Comparison of ENCODE assay signal across 13 mouse cellular contexts in the genomic region with DNA sequence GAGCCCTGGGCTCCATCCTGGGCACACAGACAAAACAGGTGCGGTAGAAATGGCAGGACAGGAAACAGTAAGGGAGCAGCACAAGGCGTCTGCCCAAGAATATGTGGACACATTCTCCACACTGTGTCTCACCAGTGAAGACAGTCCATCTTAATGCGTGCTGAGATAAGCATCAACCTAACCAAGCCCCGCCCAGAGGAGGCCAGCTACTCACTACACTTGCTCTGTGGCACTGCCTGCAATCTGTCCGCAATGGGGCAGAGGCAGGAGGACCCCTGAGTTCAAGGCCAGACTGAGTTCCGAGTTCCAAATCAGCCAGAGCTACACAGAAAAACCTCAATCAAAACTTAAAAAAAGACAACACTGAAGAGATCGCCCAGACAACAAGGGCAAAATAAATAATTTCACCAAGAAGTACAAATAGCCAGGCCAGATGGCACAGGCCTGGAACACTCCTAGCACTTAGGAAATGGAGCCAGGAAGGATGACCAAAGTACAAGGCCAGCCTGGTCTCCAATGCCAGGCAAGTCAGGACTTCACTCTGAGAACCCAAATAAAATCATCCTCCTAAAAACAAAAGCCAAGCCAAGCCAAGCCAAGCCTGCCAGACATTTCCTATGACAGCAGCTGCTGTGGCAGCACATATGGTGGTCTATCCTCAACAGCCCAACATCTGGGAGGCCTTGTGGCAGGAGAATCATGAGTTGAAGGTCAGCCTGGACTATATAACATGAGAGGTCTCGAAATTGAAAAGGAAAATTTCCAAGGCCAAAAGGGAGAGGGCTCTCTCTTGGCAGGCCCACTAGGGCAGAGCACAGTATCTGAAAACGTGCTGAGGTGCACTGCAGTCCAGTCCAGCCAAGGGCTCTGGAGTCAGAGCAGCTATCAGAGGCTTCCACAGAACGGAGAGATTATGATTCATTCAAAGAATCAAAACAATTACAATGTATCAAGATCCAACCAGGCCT. TPM values are rescaled to one million over a fixed set of nuclear protein-coding genes. Genes with fewer than 3 reads are reported as not detected.
DNase-seq lines count a peak whose midpoint lies in the region; ATAC-seq and TF ChIP-seq lines count a peak whose summit lies in the region.
"Had no signal": no experiment of that assay in that cellular context is flagged by ENCODE, and none has a peak within 500 bp of the region (broad histone marks: within the 10 kb centered on the region; RNA-seq: fewer than 3 reads in every experiment).

No protein-coding gene starts in this region.

- no peak overlapping the region for H3K4me3 ChIP-seq in embryonic facial prominence, embryonic 13.5 days
- no peak overlapping the region for H3K4me3 ChIP-seq in embryonic facial prominence, embryonic 10.5 days
- H3K4me3 ChIP-seq in kidney, embryonic 15.5 days (replicated peaks): no peak overlapping the region
- peak overlapping the region; percentile 9; the same call in 1 of the 2 replicates for H3K4me3 ChIP-seq in G1E (ENCODE audit: low read depth, low read length)
- H3K4me3 ChIP-seq in forebrain, embryonic 12.5 days (replicated peaks): no peak overlapping the region
- H3K4me3 ChIP-seq in layer of hippocampus, adult 2 months: no peak overlapping the region
- H3K4me3 ChIP-seq: erythroblast, embryonic 14.5 days had no signal

- TF ChIP-seq CTCF in G1E (IDR thresholded peaks at IDR 0.05; ENCODE audit: low read depth, low read length): no peak
- TF ChIP-seq CTCF in layer of hippocampus, adult 2 months (conservative IDR thresholded peaks at IDR 0.05): no peak

- 0 out of 2 replicates have a peak overlapping the region, but pooled peaks have one; percentile 6 for H3K9ac ChIP-seq in embryonic facial prominence, embryonic 13.5 days
- no peak overlapping the region for H3K9ac ChIP-seq in kidney, embryonic 15.5 days
- H3K9ac ChIP-seq in forebrain, embryonic 12.5 days: no peak overlapping the region

- DNase-seq in embryonic facial prominence, embryonic 10.5 days (ENCODE audit: low spot score): no peak
- DNase-seq in kidney, postnatal 36 days: peak; percentile 51 to 60
- peak; percentile 19 for DNase-seq in G1E (ENCODE audit: low spot score)
- DNase-seq in cerebellum, adult 8-10 months: peak; percentile 37
- DNase-seq in layer of hippocampus, adult 2 months (ENCODE audit: low spot score in 2 of 2): no peak
- DNase-seq: B cell, adult 2 months; lung, postnatal 14 days; right cerebral cortex, postnatal 14 days had no signal

- WGBS in embryonic facial prominence, embryonic 13.5 days: 89% methylated on average over 10 of the region's 10 CpGs
- 88% methylated on average over 10 of the region's 10 CpGs for WGBS in embryonic facial prominence, embryonic 10.5 days
- WGBS in kidney, embryonic 15.5 days: 81% methylated on average over 10 of the region's 10 CpGs
- 86% methylated on average over 10 of the region's 10 CpGs for WGBS in forebrain, embryonic 12.5 days

- peaks cover 43% of the 10 kb centered on the region for H3K4me1 ChIP-seq in embryonic facial prominence, embryonic 13.5 days
- peaks cover 23% of the 10 kb centered on the region for H3K4me1 ChIP-seq in embryonic facial prominence, embryonic 10.5 days
- H3K4me1 ChIP-seq in kidney, embryonic 15.5 days: peaks cover 24% of the 10 kb centered on the region
- peaks cover 58% of the 10 kb centered on the region for H3K4me1 ChIP-seq in G1E (ENCODE audit: insufficient read depth, low read depth, low read length)
- peaks cover 10% of the 10 kb centered on the region for H3K4me1 ChIP-seq in forebrain, embryonic 12.5 days

- H3K27ac ChIP-seq in embryonic facial prominence, embryonic 13.5 days: no peak overlapping the region
- H3K27ac ChIP-seq in embryonic facial prominence, embryonic 10.5 days (replicated peaks): no peak overlapping the region
- H3K27ac ChIP-seq in kidney, embryonic 15.5 days: no peak overlapping the region
- no peak overlapping the region for H3K27ac ChIP-seq in forebrain, embryonic 12.5 days
- H3K27ac ChIP-seq in layer of hippocampus, adult 2 months: no peak overlapping the region

- H3K27me3 ChIP-seq in embryonic facial prominence, embryonic 13.5 days: no peaks in the 10 kb centered on the region
- H3K27me3 ChIP-seq in embryonic facial prominence, embryonic 10.5 days (replicated peaks; ENCODE audit: low read depth, poor library complexity, severe bottlenecking): no peaks in the 10 kb centered on the region
- H3K27me3 ChIP-seq in kidney, embryonic 15.5 days: no peaks in the 10 kb centered on the region
- no peaks in the 10 kb centered on the region for H3K27me3 ChIP-seq in G1E (ENCODE audit: insufficient read depth, low read length)
- no peaks in the 10 kb centered on the region for H3K27me3 ChIP-seq in forebrain, embryonic 12.5 days
- H3K27me3 ChIP-seq: Patski had no signal

- H3K4me2 ChIP-seq in embryonic facial prominence, embryonic 13.5 days: no peak overlapping the region
- no peak overlapping the region for H3K4me2 ChIP-seq in kidney, embryonic 15.5 days
- H3K4me2 ChIP-seq in forebrain, embryonic 12.5 days: no peak overlapping the region

- ATAC-seq in embryonic facial prominence, embryonic 13.5 days (ENCODE audit: insufficient number of reproducible peaks, insufficient read depth, low FRiP score, low TSS enrichment, low read depth): no peak
- ATAC-seq in kidney, embryonic 15.5 days (replicated peaks; ENCODE audit: low FRiP score): no peak
- ATAC-seq in G1E (ENCODE audit: extremely low read depth, insufficient number of reproducible peaks, low FRiP score, poor library complexity, severe bottlenecking): no peak
- ATAC-seq in forebrain, embryonic 12.5 days (ENCODE audit: low FRiP score): no peak
- ATAC-seq: Patski had no signal

- no peaks in the 10 kb centered on the region for H3K9me3 ChIP-seq in embryonic facial prominence, embryonic 13.5 days
- no peaks in the 10 kb centered on the region for H3K9me3 ChIP-seq in embryonic facial prominence, embryonic 10.5 days
- no peaks in the 10 kb centered on the region for H3K9me3 ChIP-seq in kidney, embryonic 15.5 days (replicated peaks)
- H3K9me3 ChIP-seq in G1E (replicated peaks): 0 out of 2 replicates have a peak, but pooled peaks cover 2% of the 10 kb centered on the region
- H3K9me3 ChIP-seq in forebrain, embryonic 12.5 days: no peaks in the 10 kb centered on the region

- no peaks in the 10 kb centered on the region for H3K36me3 ChIP-seq in embryonic facial prominence, embryonic 13.5 days
- H3K36me3 ChIP-seq in embryonic facial prominence, embryonic 10.5 days (replicated peaks): no peaks in the 10 kb centered on the region; the same call in 1 of the 2 replicates
- no peaks in the 10 kb centered on the region for H3K36me3 ChIP-seq in kidney, embryonic 15.5 days
- H3K36me3 ChIP-seq in G1E (replicated peaks): peaks cover 59% of the 10 kb centered on the region
- H3K36me3 ChIP-seq in forebrain, embryonic 12.5 days (replicated peaks): no peaks in the 10 kb centered on the region

RNA-seq across cellular contexts. Expression of a gene that starts 15.4 kb away (rescaled TPM):
- 18.3 and 20.2 TPM in 2 replicates for polyA plus RNA-seq in embryonic facial prominence, embryonic 13.5 days (2015; fragmentation: Nextera tagmentation; extraction: Ambion mirVana)
- 15.5 and 15.7 TPM in 2 replicates for polyA plus RNA-seq in embryonic facial prominence, embryonic 10.5 days (2016; fragmentation: Nextera tagmentation; extraction: Ambion mirVana)
- polyA plus RNA-seq in kidney, embryonic 15.5 days (2015; fragmentation: Nextera tagmentation; extraction: Ambion mirVana): 16.7 and 16.8 TPM in 2 replicates
- total RNA-seq in G1E (2014; fragmentation: Nextera tagmentation) (84.4 and 87.4 TPM in 2 replicates), G1E (2017) (61.6 and 65.3 TPM in 2 replicates)
- 58.6 and 60.2 TPM in 2 replicates for polyA plus RNA-seq in G1E (2012)
- 11.1 and 11.4 TPM in 2 replicates for polyA plus RNA-seq in forebrain, embryonic 12.5 days (2016; fragmentation: Nextera tagmentation; extraction: Ambion mirVana)
- 100 to 1,000 TPM; 192 to 197 TPM for total RNA-seq in layer of hippocampus, adult 2 months (2021)

RNA-seq across cellular contexts. Expression of a gene that starts 32.9 kb away (rescaled TPM):
- 326 and 362 TPM in 2 replicates for polyA plus RNA-seq in embryonic facial prominence, embryonic 13.5 days (2015; fragmentation: Nextera tagmentation; extraction: Ambion mirVana)
- 412 and 414 TPM in 2 replicates for polyA plus RNA-seq in embryonic facial prominence, embryonic 10.5 days (2016; fragmentation: Nextera tagmentation; extraction: Ambion mirVana)
- polyA plus RNA-seq in kidney, embryonic 15.5 days (2015; fragmentation: Nextera tagmentation; extraction: Ambion mirVana): 330 and 331 TPM in 2 replicates
- total RNA-seq in G1E (2014; fragmentation: Nextera tagmentation): 121 and 158 TPM in 2 replicates
- 127 and 147 TPM in 2 replicates for total RNA-seq in G1E (2017)
- polyA plus RNA-seq in G1E (2012): 575 and 747 TPM in 2 replicates
- polyA plus RNA-seq in forebrain, embryonic 12.5 days (2016; fragmentation: Nextera tagmentation; extraction: Ambion mirVana): 367 and 371 TPM in 2 replicates
- 10 to 100 TPM; 46.7 to 51.1 TPM for total RNA-seq in layer of hippocampus, adult 2 months (2021)

RNA-seq across cellular contexts. Expression of a gene that starts 51.2 kb away (rescaled TPM):
- 6.5 and 7.1 TPM in 2 replicates for polyA plus RNA-seq in embryonic facial prominence, embryonic 13.5 days (2015; fragmentation: Nextera tagmentation; extraction: Ambion mirVana)
- polyA plus RNA-seq in embryonic facial prominence, embryonic 10.5 days (2016; fragmentation: Nextera tagmentation; extraction: Ambion mirVana): 9.5 and 10.3 TPM in 2 replicates
- 6.1 and 7.9 TPM in 2 replicates for polyA plus RNA-seq in kidney, embryonic 15.5 days (2015; fragmentation: Nextera tagmentation; extraction: Ambion mirVana)
- total RNA-seq in G1E (2014; fragmentation: Nextera tagmentation) (18.5 and 21.0 TPM in 2 replicates), G1E (2017) (8.5 and 9.8 TPM in 2 replicates)
- polyA plus RNA-seq in G1E (2012): 21.3 and 31.5 TPM in 2 replicates
- 10.0 and 10.5 TPM in 2 replicates for polyA plus RNA-seq in forebrain, embryonic 12.5 days (2016; fragmentation: Nextera tagmentation; extraction: Ambion mirVana)
- 10 to 100 TPM; 13.5 to 13.9 TPM for total RNA-seq in layer of hippocampus, adult 2 months (2021)

Comparison
In these comparisons a context has a peak if more than half of its experiments do, and no peak if none do; other contexts are left out.
1. DNase-seq: peak in kidney, postnatal 36 days (2 of 2), G1E (single experiment) and cerebellum, adult 8-10 months (single experiment); none in embryonic facial prominence, embryonic 10.5 days (single experiment) and layer of hippocampus, adult 2 months (0 of 2).